Mouse (Mus musculus) activated CD4-positive, CD25-positive, alpha-beta regulatory T cell (primary cell): ENCODE data around the gene Cib2. TPM values are rescaled to one million over a fixed set of nuclear protein-coding genes. Genes with fewer than 3 reads are reported as not detected.

ENCODE experiments used
- polyA plus RNA-seq, 2 experiments: library from polyadenylated mRNA; unstranded; fragments of 100-300 nt; shearing (Covaris generic); gene quantifications; one replicate each; pipeline ENCODE4 v1.2.1; 2017

Gene Cib2
- 1 to 10 TPM; 2.0 to 7.3 TPM for polyA plus RNA-seq

DNA sequence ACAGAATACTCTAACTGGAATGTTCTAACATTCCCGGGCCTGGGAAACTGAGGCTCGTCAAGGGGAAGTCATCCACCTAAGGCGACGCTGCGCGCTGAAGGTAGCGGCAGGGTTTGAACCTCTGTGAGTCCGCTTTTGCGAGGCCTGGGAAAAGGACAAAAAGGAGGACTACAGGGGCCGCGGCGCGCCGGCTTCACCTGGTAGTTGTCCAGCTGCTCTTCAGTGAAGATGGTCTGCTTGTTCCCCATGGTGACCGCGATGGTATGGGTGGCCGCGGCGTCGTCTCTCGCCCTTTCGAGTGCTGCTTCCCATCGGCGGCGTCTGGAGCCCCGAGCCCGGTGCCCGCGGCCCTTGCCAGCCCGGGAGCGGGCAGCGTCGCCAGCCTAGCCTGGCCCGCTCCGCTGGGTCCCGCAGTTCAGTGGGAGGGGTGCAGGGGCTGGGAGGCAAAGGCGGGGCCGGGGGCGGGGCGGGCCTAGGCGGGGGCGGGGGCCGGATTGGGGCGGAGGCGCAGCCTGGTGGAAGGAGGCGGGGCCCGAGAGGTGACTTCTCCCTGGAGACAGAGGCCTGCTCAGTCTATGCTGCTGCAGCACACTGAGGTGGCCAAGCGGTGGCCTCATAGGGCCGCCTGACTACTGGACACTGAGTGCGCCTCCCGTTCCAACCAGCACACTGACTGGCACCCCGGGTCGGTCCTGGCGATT is at the start of gene Cib2:
Cib2 (minus strand) TSS at position 448 of the 701 bp plus-strand sequence.

DNA sequence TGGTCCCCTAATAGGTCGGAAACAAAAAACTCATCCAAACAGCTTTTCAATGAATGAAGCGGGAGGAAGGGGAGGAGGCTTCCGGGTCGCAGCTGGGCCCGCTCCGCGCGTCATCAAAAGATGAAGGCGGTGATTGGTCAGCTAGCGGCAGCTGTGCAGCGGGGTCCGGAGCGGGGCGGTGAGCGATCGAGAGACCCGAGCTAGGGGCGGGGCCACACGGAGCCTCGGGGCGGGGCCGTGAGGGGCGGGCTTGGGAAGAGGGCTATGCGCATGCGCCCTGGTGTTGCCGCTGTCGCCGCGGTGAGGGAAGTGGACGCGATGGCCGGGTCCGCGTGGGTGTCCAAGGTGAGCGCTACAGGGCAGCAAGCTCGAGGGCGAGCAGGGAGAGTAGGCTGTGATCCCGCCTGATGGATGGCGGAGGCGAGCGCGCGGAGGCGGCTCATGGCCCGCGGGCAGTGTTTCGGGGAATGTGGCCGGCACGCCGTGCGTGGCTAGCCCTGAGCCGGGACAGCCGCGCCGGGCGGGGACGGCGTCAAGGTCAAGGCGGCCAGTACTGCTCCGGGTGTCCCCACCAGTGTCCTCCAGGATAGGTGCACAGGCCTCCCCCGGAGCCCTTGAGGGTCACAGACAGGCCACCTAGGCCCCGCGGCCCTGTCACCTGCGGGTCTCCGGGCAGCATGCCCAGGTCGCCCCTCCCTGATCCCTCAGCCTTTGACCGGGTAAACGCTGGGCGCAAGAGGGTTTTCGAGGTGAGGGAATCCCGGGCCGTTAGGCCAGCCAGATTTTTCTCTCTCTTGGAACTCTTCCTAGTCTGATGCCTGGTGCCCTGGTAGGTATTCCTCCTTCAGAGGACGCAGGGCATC is 26.4 kb upstream of the Cib2 start, which contains the start of gene Idh3a:
Idh3a (plus strand) TSS at position 136 of the 863 bp plus-strand sequence.

GRCm38 (mm10) chr9:54538684-54539083 is 21.3 kb downstream of the Cib2 start, which contains the start of gene Sh2d7:
Gene Sh2d7 (plus strand): TSS chr9:54538984.

DNA sequence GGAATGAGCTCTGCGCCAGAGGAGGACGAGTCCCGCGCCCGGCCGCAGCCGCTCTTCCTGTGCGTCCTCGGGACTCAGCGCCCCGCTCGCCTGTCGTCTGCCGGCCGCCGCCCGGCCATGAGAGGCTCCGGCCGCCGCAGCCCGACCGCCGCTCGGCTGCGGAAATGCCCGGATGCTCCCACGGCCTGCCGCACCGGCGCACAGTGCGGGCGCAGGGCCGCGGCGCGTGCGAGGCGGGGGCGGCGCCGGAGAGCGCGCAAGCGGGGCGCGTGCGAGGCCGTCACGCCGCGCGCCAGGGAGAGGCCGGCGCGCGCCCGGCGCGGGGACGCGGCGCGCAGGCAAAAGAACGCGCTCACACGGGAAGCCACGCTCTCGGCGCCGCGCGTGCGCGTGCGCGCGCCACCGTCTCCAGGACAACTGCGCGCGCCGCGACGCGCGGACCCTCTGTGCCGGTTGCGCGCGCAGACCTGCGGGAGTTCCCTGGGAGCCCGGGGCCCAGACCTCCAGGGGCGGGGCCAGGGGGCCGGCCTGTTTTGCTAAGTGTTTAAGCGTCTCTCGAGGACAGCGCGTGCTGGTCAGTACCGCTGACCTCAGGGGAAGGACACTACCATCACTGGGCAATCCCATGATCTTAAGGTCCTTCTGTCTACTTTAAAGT is 58.4 kb downstream of the Cib2 start, which contains the start of gene Dmxl2:
Dmxl2 (minus strand) TSS at position 174 of the 658 bp plus-strand sequence.

Other genes with a start within 250 kb of the Cib2 start
- gene Dmxl2, start 58.6 kb downstream of the Cib2 start, polyA plus RNA-seq: under 1 TPM in 1 of 2 experiments, not detected in 1; 0.55 TPM
- gene Sh2d7, start 21.2 kb downstream of the Cib2 start, polyA plus RNA-seq: not detected
- 100 to 1,000 TPM; 109 to 150 TPM for gene Idh3a, start 26.1 kb upstream of the Cib2 start, polyA plus RNA-seq
- gene Acsbg1, start 101.7 kb upstream of the Cib2 start, polyA plus RNA-seq: 10 to 100 TPM; 27.1 to 88.9 TPM
- 10 to 100 TPM; 23.6 to 24.0 TPM for gene Dnaja4, start 138.7 kb upstream of the Cib2 start, polyA plus RNA-seq
- 100 to 1,000 TPM in 1 of 2 experiments, 10 to 100 TPM in 1; 88.3 to 106 TPM for gene Wdr61, start 174.3 kb upstream of the Cib2 start, polyA plus RNA-seq
- not detected for gene Crabp1, start 204.5 kb upstream of the Cib2 start, polyA plus RNA-seq